Mouse (Mus musculus): ENCODE measurements around the gene Sptssa.

The Sptssa gene

GRCm38 (mm10) chr12:54654741-54655140, 1.6 kb downstream of the Sptssa start:
- peak; percentile 44 for DNase-seq (ENCODE audit: low spot score)

- no peak for DNase-seq (ENCODE audit: low spot score)
These were observed 2.2 kb downstream of the Sptssa start for GRCm38 (mm10) chr12:54654141-54654540.

GRCm38 (mm10) chr12:54652346-54652745, 4.0 kb downstream of the Sptssa start:
- no peak for DNase-seq (ENCODE audit: low spot score)

- DNase-seq (ENCODE audit: low spot score): no peak
These were observed 4.6 kb downstream of the Sptssa start for GRCm38 (mm10) chr12:54651820-54652219.

GRCm38 (mm10) chr12:54651158-54651557, 5.2 kb downstream of the Sptssa start:
- no peak for DNase-seq (ENCODE audit: low spot score)

GRCm38 (mm10) chr12:54644947-54645346, 11.4 kb downstream of the Sptssa start:
- DNase-seq (ENCODE audit: low spot score): no peak

GRCm38 (mm10) chr12:54643320-54643892, 13.0 kb downstream of the Sptssa start:
- DNase-seq (ENCODE audit: low spot score): peak; percentile 25

- no peak for DNase-seq (ENCODE audit: low spot score)
These were observed 15.0 kb downstream of the Sptssa start for GRCm38 (mm10) chr12:54641374-54641773.

GRCm38 (mm10) chr12:54640259-54640658, 16.1 kb downstream of the Sptssa start:
- no peak for DNase-seq (ENCODE audit: low spot score)

- DNase-seq (ENCODE audit: low spot score): no peak
These were observed 19.3 kb downstream of the Sptssa start for GRCm38 (mm10) chr12:54637033-54637432.

GRCm38 (mm10) chr12:54632141-54632540, 24.2 kb downstream of the Sptssa start:
- peak; percentile 79 for DNase-seq (ENCODE audit: low spot score)

- DNase-seq (ENCODE audit: low spot score): no peak
These were observed 34.4 kb downstream of the Sptssa start for GRCm38 (mm10) chr12:54621942-54622341.

- DNase-seq (ENCODE audit: low spot score): no peak
These were observed 36.2 kb downstream of the Sptssa start for GRCm38 (mm10) chr12:54620042-54620705.

- no peak for DNase-seq (ENCODE audit: low spot score)
These were observed 47.4 kb downstream of the Sptssa start for GRCm38 (mm10) chr12:54608988-54609387.

GRCm38 (mm10) chr12:54605203-54605602, 51.2 kb downstream of the Sptssa start:
- no peak for DNase-seq (ENCODE audit: low spot score)

GRCm38 (mm10) chr12:54603542-54604167, 52.7 kb downstream of the Sptssa start:
- DNase-seq (ENCODE audit: low spot score): no peak

- no peak for DNase-seq (ENCODE audit: low spot score)
These were observed 55.9 kb downstream of the Sptssa start for GRCm38 (mm10) chr12:54600482-54600881.

GRCm38 (mm10) chr12:54598358-54598757, 58.0 kb downstream of the Sptssa start:
- no peak for DNase-seq (ENCODE audit: low spot score)

GRCm38 (mm10) chr12:54596715-54597114, 59.7 kb downstream of the Sptssa start:
- DNase-seq (ENCODE audit: low spot score): no peak
